Mouse (Mus musculus) CH12F3 (cell line): ENCODE results near the gene Dusp22.

Experiments
- in situ Hi-C: fragments of 300-500 bp; cut with MboI; formaldehyde crosslinking; loops from 2 replicates; pipeline ENCODE4 v1.14.3; 2020; ENCODE audit warnings: low sequenced_read_pairs

Dusp22 gene

GRCm38 (mm10) chr13:30714552-30714951, 54.8 kb downstream of the Dusp22 start:
- in situ Hi-C loops: no loop called here

GRCm38 (mm10) chr13:30715060-30715459, 55.3 kb downstream of the Dusp22 start:
- in situ Hi-C loops: no loop called here

- in situ Hi-C loops: no loop called here
Measured at GRCm38 (mm10) chr13:30715573-30715972, 55.8 kb downstream of the Dusp22 start.

GRCm38 (mm10) chr13:30716611-30717010, 56.8 kb downstream of the Dusp22 start:
- in situ Hi-C loops: no loop called here

GRCm38 (mm10) chr13:30722601-30723000, 62.8 kb downstream of the Dusp22 start:
- in situ Hi-C loops: no loop called here

- in situ Hi-C loops: no loop called here
Measured at GRCm38 (mm10) chr13:30723258-30723657, 63.5 kb downstream of the Dusp22 start.

GRCm38 (mm10) chr13:30723858-30724257, 64.1 kb downstream of the Dusp22 start:
- in situ Hi-C loops: no loop called here

- in situ Hi-C loops: no loop called here
Measured at GRCm38 (mm10) chr13:30724691-30725271, 65.0 kb downstream of the Dusp22 start.

- in situ Hi-C loops: no loop called here
Measured at GRCm38 (mm10) chr13:30726879-30727278, 67.1 kb downstream of the Dusp22 start.

- in situ Hi-C loops: no loop called here
Measured at GRCm38 (mm10) chr13:30728155-30728554, 68.4 kb downstream of the Dusp22 start.

GRCm38 (mm10) chr13:30729245-30729644, 69.4 kb downstream of the Dusp22 start:
- in situ Hi-C loops: no loop called here

GRCm38 (mm10) chr13:30730104-30730793, 70.5 kb downstream of the Dusp22 start:
- in situ Hi-C loops: no loop called here

GRCm38 (mm10) chr13:30732709-30733445, 73.1 kb downstream of the Dusp22 start:
- in situ Hi-C loops: no loop called here

GRCm38 (mm10) chr13:30736721-30737120, 76.9 kb downstream of the Dusp22 start:
- in situ Hi-C loops: no loop called here

- in situ Hi-C loops: no loop called here
Measured at GRCm38 (mm10) chr13:30737257-30737656, 77.5 kb downstream of the Dusp22 start.

GRCm38 (mm10) chr13:30738310-30738840, 78.6 kb downstream of the Dusp22 start:
- in situ Hi-C loops: no loop called here

- in situ Hi-C loops: no loop called here
Measured at GRCm38 (mm10) chr13:30741172-30741571, 81.4 kb downstream of the Dusp22 start.

GRCm38 (mm10) chr13:30742411-30742970, 82.7 kb downstream of the Dusp22 start:
- in situ Hi-C loops: no loop called here

- in situ Hi-C loops: no loop called here
Measured at GRCm38 (mm10) chr13:30745121-30745520, 85.3 kb downstream of the Dusp22 start.

GRCm38 (mm10) chr13:30747068-30747467, 87.3 kb downstream of the Dusp22 start:
- in situ Hi-C loops: no loop called here

- in situ Hi-C loops: no loop called here
Measured at GRCm38 (mm10) chr13:30747504-30747903, 87.7 kb downstream of the Dusp22 start.
